Mouse (Mus musculus): ENCODE results near the gene Lmf1.

Gene Lmf1

DNA sequence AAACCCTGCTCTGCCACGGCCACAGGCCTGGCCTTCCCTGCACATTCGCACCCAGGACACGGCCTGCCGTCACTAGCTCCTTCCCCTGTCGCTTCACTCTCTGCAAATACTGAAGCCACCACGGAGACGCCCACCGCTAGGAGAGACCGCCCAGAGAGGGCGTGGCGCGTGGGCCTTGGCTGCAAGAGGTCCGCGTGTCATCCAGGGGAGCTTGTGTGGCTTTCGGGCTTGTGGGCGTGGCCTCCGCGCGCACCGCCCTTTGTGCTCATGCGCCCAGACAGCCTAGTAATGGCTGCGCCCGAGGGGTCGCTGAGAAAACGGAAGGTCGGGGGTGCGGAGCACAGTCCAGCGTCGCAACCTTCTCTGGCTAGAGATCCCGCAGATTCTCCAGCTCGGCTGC lies at the start of gene Lmf1:
TSS of gene Lmf1 (plus strand) at position 166 of the 400 bp plus-strand sequence.
- in situ Hi-C loops (cut with MboI, MseI), result no loop called here

DNA sequence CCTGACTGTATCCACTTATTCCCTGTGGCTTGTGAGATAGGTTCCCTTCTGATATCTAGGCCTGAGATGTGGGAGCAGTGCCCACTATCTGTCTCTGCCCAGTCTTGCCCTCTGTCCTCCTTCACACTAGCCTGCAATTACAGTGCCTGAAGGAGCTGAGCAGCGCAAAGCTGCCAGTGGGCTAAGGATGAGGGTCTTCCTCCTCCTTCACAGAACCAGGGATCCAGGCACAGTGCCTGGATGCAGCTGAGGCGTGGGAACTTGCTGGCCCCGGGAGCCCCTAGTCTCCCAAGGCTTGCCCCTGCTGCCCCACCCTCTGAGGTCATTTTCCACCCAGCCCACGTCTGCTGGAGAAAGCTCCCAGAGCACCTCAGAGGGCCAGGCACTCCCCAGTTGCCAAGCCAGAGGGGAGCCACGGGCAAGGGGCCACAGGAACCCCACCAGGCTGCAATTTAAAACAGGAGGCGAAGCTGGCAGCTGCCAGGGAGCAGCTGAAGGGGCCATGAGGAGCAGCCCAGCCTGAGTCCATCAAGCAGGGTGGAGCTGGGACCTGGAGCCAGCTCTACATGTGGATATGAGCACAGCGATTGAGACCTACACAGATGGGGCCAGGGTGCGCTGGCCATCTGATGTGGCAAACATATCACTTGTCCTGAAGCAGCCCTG lies 48.4 kb upstream of the Lmf1 start:
- in situ Hi-C loops (cut with MboI, MseI), result loop anchor here (5.0 kb wide), 1 partner anchor 1727 kb away; no protein-coding TSS in a partner anchor

DNA sequence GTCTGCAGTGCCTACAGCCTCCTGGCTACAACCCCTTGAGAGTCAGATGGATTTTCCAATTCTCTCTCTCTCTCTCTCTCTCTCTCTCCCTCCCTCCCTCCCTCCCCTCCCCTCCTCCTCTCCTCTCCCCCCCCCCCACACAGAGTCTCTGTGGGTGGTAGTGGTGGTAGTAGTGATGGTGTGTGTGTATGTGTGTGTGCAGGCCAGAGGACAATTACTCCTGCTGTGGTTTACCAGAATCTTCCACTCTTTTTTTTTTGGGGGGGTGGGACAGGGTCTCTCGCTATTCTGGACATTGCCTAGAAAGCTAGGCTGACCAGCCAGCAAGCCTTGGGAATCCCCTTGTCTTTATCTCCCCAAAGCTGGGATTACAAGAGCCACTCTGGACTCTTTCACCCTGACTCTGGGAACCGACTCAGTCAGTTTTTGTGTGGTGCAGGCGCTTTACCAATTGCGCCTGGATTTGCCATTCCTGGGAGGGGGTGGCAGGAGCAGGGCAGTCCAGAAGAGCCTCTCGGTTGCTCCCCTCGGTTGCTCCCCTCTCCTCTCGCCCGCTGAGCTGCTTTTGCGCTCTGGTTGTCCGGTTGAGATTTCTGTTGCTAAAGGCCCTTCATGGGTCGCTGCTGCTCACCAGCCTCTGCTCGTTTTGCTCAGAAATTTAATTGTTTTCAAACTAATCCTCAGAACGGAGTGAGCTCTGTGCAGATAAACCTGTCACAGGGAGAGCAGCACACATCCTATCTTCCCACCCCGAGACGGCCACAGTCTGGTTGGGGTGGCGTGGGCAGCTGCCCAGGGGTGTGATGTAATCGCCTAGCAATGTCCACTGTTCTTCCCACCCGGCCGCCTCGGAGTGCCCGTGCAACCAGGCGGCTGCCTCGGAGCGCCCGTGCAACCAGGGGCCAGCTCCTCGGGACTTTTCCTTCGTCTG lies 39.7 kb upstream of the Lmf1 start:
- in situ Hi-C loops (cut with MboI, MseI), result no loop called here

DNA sequence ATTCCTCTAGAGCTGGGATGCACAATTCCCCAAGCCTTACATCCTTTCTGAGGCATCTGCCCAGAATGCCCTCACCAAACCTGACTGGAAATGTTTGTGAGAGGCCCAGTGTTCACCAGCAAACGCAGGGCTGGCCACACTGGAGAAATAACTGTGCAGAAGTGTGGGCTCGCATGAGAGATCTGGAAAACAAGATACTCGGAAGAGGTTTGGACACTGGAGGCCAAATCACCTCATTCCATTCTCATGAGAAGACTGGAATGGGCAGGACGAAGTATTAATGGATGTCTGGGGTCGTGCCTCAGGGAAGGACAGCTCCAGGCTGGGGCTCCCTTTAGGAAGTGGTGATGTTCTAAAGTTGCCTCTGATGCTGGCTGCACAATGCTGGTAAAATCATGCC lies 38.2 kb upstream of the Lmf1 start:
- in situ Hi-C loops (cut with MboI, MseI), result no loop called here

DNA sequence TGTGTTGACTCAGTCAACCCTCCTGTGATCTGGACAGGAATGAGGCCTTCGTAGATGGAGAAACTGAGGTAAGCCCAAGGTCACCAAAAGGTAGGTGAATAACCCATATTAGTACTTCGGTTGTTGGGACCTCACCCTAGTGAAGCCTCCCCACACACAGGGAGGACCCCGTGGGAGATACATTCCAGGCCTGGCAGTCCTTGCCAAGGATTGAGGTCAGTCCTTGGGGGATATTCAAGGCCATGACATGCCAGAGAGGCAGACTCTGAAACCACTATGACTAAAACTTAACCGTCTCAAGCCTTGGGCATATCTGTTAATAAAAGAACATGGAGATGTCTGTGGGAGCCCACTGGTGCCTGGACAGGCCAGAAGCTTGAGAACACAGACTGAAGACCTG lies 37.1 kb upstream of the Lmf1 start:
- in situ Hi-C loops (cut with MboI, MseI), result no loop called here

DNA sequence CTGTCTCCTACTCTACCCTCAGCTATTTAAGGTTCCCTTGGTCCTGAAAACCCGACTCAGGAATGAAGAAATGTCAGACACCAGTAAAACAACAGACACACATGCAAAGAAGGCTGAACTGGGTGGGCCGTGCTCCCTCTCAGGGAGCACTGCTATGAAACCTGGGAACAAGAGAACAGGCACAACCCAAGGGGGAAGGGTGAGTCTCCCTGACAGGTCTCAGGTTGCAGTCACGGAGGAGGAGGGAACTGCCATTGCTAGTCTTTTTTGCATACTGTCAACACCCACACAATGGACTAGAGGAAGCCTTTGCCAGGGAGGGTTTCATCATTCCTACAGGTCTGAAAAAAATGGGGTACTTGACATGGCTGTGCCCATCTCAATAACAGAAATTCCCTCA lies 31.9 kb upstream of the Lmf1 start:
- in situ Hi-C loops (cut with MboI, MseI), result no loop called here

DNA sequence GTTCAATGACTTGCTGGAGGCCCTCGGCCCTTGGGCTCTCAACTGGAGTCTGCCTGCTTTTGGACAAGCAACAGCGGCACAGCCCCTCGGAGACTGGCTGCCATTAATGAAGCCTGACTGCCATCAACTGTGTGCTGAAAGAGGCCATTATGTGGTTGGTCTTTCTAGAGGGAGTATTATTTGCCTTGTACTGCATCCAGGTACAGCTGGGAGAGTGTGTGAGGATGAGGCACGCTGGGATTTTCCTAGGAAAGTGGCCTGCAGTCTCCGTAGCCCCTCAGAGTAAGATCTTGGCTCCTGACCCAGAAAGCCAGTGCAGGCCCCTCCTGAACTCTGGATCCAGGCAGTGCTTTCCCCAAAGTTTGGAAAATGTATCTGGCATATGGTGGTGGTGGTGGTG lies 28.9 kb upstream of the Lmf1 start:
- in situ Hi-C loops (cut with MboI, MseI), result no loop called here

DNA sequence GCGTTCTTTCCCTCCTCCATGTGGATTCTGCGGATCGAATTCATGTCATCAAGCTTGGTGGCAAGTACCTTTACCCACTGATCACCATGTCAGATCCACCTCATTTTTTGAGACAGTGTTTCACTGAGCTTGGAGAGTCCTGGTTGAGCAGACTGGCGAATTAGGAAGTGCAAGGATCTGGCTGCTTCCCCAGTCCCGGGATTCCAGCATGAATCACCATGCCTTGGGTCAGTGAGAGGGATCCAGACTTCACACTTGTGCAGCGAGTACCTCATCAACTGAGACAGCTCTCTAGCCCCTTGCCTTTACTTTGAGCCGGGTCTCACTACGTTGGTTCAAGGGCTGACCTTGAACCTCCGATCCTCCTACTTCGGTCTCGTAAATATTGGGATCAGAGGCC lies 27.6 kb upstream of the Lmf1 start:
- in situ Hi-C loops (cut with MboI, MseI), result no loop called here

DNA sequence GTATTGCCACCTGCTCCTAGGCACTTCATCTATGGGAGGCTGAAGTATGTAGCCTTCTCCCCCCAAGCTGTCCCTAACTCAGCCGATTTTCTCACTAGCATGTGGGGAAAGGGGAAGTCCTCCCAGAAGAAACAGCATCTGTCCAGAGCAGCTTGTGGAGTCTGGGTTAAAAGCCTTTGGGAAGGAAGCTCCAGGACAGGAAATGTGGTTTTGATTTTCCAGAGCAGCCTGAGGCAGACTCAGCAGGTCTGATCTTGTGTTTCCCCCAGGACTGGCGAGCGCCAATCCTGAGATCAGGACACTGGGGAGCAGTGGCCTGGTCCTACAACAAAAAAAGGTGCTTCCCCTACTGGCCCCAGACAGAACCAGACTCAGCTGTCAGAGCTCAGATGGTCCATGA lies 23.7 kb upstream of the Lmf1 start:
- in situ Hi-C loops (cut with MboI, MseI), result no loop called here

DNA sequence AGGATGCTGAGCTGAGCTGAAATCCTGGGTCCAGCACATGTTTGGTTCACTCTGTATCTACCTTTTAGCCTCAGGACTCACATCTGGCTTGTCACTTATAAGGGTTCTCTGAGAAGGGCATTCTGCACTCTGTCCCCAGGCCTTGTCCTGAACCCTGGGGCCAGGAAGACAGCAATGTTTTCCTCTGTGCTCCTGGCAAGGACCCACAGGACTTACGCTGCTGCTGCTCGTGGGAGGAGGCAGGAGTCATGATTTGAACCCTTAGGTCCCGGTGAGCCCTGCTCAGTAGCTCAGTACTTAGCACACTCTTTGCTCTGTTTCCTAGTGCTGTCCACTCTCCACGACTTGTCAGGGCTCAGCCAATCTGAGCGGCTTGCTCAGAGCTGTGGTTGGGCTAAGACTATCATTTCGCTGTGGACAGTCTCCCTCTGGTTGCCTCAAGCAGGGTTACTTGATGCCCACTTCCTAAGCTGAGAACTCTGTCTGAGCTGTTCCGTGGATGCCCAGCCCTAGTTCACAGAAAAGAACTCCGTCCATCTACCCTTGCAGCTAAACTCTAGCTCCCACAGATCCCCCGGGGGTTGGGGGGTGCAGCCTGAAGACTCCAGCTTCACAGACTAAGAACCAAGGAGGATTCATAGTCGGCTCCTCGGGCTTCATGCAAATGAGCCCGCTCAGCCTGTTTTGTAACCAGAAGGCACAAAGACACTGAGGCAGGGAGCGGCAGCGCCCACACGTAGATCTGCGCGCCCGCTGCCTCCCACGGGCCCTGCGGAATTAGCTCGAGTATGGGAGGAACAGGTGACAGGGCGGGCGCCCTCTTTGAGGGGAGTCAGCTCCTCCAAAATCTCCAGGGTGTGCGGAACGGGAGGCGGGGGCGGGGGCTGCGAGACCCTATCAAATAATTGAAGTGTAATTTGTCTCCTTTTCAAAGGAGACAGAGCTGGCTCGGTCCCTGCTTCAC lies 22.9 kb upstream of the Lmf1 start:
- in situ Hi-C loops (cut with MboI, MseI), result no loop called here

DNA sequence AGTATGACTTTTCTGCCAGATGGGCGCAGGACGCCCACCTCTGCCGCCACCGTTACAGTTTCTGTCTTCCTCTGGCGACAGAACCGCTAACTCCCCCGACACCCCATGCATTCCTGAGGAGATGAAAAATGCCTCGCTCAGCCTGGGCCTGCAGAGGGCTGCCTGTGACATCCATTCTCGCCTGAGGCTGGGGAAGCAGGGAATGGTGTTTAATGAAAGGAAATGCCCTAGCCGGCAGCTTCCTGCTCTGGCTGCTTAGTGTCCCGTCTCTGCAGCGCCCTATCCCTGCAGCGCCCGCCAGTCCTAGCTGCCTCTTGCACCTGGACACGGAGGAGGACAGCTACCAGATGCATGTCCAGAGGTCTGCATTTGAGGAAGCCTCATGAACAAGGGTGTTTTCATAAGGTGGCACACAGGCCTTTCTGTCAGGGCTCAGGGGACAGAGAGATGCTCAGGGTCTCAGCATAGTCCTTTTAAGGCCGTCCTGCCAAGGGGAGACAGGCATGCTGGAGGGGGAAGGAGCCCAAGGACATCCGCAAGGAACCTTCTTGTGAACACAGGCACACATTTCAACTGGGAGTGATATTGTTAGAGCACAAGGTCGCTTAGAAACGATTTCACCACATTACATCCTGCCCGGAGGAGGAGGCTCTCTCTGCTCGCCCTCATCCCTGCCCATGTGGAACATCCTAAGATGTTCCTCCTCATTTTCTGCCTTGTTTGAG lies 22.1 kb upstream of the Lmf1 start:
- in situ Hi-C loops (cut with MboI, MseI), result no loop called here

DNA sequence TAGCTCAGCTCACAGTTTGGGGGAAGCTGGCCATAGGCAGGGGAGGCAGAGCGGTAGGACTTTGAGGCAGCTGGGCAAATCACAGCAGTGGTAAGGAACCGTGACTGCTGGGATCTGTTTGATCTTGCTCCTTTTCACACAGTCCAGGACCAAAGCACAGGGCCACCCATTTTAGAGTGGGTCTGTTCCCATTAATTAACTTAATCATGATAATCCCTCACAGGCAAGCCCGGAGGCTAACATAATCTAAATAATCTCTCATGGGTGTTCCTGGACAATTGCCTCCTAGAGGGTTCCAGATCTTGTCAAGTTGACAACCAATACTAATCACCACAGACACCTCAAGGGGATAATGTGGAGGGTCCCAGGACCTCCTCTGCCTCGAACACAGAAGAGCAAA lies 19.3 kb upstream of the Lmf1 start:
- in situ Hi-C loops (cut with MboI, MseI), result no loop called here

DNA sequence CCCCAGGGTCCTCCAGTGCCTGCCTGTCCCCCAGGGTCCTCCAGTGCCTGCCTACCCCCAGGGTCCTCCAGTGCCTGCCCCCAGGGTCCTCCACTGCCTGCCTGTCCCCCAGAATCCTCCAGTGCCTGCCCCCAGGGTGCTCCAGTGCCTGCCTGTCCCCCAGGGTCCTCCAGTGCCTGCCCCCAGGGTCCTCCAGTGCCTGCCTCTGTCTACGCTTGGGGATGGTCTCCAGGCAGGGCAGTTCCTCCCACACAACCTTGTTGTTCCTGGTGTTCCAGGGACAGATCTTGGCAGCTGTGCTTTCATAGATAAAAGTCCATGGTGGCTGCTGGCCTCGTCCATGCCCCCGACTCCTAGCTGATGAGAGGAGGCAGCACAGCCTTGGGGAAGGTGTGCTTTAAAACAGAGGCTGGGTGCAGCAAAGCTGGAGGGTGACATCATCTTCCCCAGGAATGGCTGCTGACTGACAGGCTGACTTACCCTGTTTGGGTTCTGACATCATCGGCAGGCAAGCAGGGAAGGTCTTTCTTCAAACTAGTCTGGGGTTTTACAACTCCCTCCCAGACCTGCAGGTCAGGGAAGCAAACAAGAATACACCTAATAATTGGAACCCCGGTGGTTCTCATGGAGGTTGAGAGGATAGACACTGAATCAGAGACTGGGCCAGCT lies 18.2 kb upstream of the Lmf1 start:
- in situ Hi-C loops (cut with MboI, MseI), result no loop called here

DNA sequence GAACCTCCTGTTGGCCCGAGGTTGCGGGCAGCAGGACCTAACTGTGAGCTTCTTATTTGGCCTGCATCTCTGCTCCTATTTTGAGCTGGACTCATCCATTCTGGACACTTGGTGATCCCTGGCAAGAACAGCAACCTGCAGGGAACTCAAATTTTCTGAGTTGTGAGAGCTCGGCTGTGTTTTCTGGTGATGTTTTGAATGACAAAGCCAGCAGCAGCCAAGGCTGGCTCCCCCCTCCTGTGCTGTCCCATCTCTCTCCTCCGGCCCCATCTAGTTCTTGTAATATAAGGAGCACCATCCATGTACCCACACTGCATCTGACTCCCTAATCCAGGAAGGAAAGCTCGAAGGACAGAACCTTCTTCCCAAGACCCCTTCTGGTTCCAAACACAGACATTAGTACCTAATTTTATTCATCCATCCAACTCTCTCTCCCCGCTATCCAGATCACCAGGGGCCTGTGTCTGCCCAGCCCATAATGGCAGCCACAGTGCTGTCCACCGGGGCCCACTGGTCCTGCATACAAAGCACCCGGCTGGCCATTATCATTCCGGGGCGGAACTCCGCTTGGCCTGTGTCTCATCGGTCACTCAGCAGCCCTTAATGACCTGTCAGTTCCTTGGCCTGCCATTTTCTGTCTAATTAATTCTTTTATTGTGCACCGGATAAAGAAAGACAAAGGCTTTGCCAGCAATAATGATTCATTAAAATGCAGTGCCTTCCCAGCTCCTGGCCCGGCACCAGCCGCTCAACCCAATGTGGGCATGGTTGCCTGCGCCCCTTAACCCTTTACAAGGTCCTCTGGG lies 17.5 kb upstream of the Lmf1 start:
- in situ Hi-C loops (cut with MboI, MseI), result no loop called here

DNA sequence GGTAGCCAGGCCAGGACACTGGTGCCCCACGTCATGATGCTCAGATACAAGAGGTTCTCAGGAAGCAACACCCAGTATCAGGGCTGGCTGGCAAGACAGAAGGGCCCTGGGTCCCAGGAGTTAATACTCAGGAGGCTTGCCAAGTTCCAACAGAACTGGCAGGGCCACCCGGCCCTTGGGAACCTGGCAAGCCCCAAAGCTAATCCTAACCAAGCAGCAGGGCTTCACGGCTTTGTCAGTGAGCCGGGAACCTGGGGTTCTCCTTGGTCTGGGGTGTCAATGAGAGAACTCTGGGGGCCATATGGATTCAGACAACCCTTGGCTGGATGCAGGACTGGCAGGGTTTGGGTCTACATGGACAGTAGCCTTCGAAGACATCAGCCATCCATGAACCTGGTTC lies 14.4 kb upstream of the Lmf1 start:
- in situ Hi-C loops (cut with MboI, MseI), result no loop called here

DNA sequence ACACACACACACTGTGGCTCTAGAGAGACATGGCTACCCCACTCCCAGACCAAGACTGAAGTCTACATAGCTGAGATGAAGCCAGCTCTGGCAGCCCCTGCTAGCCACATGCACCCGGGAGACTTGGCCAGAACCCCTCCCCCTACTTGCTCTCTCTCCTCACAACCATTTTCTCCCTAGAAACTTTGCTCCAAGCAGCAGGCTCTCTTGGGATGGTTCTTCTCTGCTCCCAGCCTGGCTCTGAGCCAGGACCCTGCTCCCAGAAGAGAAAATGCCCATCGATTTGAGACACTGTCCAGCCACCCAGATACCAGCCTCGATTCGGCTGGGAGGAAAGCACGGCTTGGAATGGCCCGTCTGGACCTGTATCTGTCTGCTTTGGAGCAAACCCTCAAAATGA lies 13.6 kb upstream of the Lmf1 start:
- in situ Hi-C loops (cut with MboI, MseI), result no loop called here

DNA sequence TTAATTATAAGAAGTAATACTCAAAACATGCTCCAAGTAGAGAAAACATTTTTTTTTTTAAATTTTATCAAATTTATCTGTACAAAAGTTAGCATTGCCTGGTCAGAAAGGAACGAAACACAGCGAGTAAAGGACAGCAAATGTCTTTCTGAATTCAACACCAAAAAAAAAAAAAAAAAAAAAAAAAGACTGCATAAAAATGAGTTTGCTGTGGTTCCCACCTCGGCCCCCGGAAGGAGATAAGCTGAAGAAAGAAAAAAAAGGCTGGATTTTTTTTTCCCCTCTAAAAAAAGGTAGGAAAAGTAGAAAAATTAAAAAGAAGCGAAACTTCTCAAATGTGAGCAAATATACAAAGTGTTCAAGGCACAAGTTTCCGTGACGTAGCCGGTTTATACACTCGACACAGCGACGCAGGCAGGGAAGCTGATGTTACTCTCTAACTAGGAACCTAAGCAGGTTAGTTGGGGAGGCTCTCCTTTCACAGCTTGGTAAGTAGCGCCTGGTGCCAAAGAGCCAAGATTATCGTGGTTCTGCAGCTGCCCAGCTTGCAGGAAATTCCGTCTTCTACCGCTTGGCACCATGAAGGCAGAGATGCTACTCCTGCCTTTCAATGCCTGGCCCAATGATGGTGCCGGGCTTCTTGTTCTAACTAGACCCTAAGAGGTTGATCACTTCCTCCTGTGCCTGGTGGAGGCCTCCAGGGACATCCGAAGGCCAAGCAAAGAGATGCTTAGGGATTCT lies 12.9 kb upstream of the Lmf1 start:
- in situ Hi-C loops (cut with MboI, MseI), result no loop called here

DNA sequence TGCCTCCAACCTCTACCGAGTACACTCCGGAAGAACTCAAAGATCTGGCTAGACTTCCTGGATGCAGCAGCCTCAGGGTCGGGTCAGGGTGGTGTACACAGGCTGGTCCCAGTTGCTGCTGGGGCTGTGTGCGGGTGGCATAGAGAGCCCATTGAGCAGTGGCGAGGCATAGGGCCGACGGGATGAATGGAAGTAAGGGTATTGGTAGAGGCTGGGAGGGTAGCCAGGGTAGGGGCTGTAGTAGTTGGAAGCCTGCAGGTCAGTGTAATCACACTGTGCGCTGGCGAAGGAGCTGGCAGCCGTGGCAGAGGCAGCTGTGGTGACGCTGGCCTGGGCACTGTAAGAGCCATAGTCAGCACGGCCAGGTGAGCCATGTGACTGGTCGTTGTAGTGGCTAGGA lies 11.6 kb upstream of the Lmf1 start:
- in situ Hi-C loops (cut with MboI, MseI), result no loop called here

DNA sequence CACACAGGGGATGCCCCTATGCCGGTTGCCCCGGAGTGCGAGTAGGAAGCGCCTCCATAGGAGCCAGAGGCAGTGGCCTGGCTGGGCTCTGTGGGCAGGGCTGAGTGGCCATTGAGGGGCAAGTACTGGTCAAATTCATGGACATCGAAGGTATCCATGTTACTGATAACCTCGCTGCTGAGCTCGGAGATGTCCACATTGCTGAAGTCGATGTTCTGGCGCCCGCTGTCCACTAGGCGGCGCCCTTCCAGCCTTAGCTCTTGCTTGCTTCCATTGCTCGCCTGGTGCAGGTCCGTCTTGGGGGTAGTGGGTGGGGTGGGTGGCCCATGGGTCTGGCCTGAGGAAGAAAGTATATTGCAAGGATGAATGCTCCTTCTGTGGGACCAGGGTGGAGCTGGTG lies 11.1 kb upstream of the Lmf1 start:
- in situ Hi-C loops (cut with MboI, MseI), result no loop called here
